Mouse (Mus musculus): ENCODE data around the gene Enah. TPM values are rescaled to one million over a fixed set of nuclear protein-coding genes. Genes with fewer than 3 reads are reported as not detected.

Enah gene
- 40.8 and 42.4 TPM in 2 replicates for polyA plus RNA-seq (2014; fragmentation: Nextera tagmentation; extraction: Ambion mirVana)

- H3K4me2 ChIP-seq (ENCODE audit: low read depth, low read length, severe bottlenecking), result peak within 1 kb of the TSS; percentile 86
- no peaks in the 10 kb centered on the region for H3K36me3 ChIP-seq (ENCODE audit: control insufficient read depth, insufficient read depth, low read length)
- H3K9ac ChIP-seq (ENCODE audit: low read length), result peak within 1 kb of the TSS; percentile 97
- no peaks in the 10 kb centered on the region for H3K9me3 ChIP-seq (ENCODE audit: control insufficient read depth, low read length)
- under 1% methylated on average over 55 of the region's 109 CpGs for whole genome bisulfite sequencing
- peak within 1 kb of the TSS; percentile 92 for H3K4me3 ChIP-seq (ENCODE audit: low read depth, low read length)
- H3K27ac ChIP-seq (ENCODE audit: low read depth, low read length), result peak within 1 kb of the TSS; percentile 97
- H3K27me3 ChIP-seq (ENCODE audit: control insufficient read depth, insufficient read depth, low read length), result no peaks in the 10 kb centered on the region
- peaks cover 3% of the 10 kb centered on the region; the same call in 1 of the 2 replicates for H3K4me1 ChIP-seq (replicated peaks; ENCODE audit: control insufficient read depth, insufficient read depth, low read length)
- ATAC-seq (replicated peaks; ENCODE audit: low FRiP score), result peak; percentile 83
- peak; percentile 91 for DNase-seq (ENCODE audit: low spot score)
These were observed at the start of gene Enah for GRCm38 (mm10) chr1:182019926-182020801. Enah (minus strand) TSS chr1:182019990.

- 86% methylated on average over 7 of the region's 7 CpGs for WGBS
- no peak for ATAC-seq (replicated peaks; ENCODE audit: low FRiP score)
These were observed 48.3 kb upstream of the Enah start for GRCm38 (mm10) chr1:182068136-182068535.

GRCm38 (mm10) chr1:182066527-182067465 is 47.0 kb upstream of the Enah start:
- Histone ChIP-seq H3K9me3 (ENCODE audit: control insufficient read depth, low read length) (no peaks in the 10 kb centered on the region), H3K27me3 (ENCODE audit: control insufficient read depth, insufficient read depth, low read length) (no peaks in the 10 kb centered on the region), H3K4me1 (replicated peaks; ENCODE audit: control insufficient read depth, insufficient read depth, low read length) (no peaks in the 10 kb centered on the region), H3K4me3 (ENCODE audit: low read depth, low read length) (no peak overlapping the region), H3K4me2 (ENCODE audit: low read depth, low read length, severe bottlenecking) (no peak overlapping the region), H3K27ac (ENCODE audit: low read depth, low read length) (no peak overlapping the region), H3K36me3 (ENCODE audit: control insufficient read depth, insufficient read depth, low read length) (no peaks in the 10 kb centered on the region), H3K9ac (ENCODE audit: low read length) (no peak overlapping the region)
- DNase-seq (ENCODE audit: low spot score), result no peak
- no peak for ATAC-seq (replicated peaks; ENCODE audit: low FRiP score)
- WGBS, result 82% methylated on average over 9 of the region's 9 CpGs

More at GRCm38 (mm10) chr1:182068136-182068535, 48.3 kb upstream of the Enah start:
- H3K27me3 ChIP-seq (ENCODE audit: control insufficient read depth, insufficient read depth, low read length), result no peaks in the 10 kb centered on the region
- no peaks in the 10 kb centered on the region for H3K4me1 ChIP-seq (replicated peaks; ENCODE audit: control insufficient read depth, insufficient read depth, low read length)
- no peak overlapping the region for H3K27ac ChIP-seq (ENCODE audit: low read depth, low read length)
- DNase-seq (ENCODE audit: low spot score), result no peak
- H3K36me3 ChIP-seq (ENCODE audit: control insufficient read depth, insufficient read depth, low read length), result no peaks in the 10 kb centered on the region
- no peak overlapping the region for H3K4me2 ChIP-seq (ENCODE audit: low read depth, low read length, severe bottlenecking)
- no peak overlapping the region for H3K9ac ChIP-seq (ENCODE audit: low read length)
- no peak overlapping the region for H3K4me3 ChIP-seq (ENCODE audit: low read depth, low read length)
- no peaks in the 10 kb centered on the region for H3K9me3 ChIP-seq (ENCODE audit: control insufficient read depth, low read length)

GRCm38 (mm10) chr1:182063716-182064115 is 43.9 kb upstream of the Enah start:
- H3K4me2 ChIP-seq (ENCODE audit: low read depth, low read length, severe bottlenecking), result no peak overlapping the region
- ATAC-seq (replicated peaks; ENCODE audit: low FRiP score), result no peak
- no peak overlapping the region for H3K9ac ChIP-seq (ENCODE audit: low read length)
- no peaks in the 10 kb centered on the region for H3K4me1 ChIP-seq (replicated peaks; ENCODE audit: control insufficient read depth, insufficient read depth, low read length)
- WGBS, result 84% methylated on average over 8 of the region's 8 CpGs
- no peaks in the 10 kb centered on the region for H3K27me3 ChIP-seq (ENCODE audit: control insufficient read depth, insufficient read depth, low read length)
- no peaks in the 10 kb centered on the region for H3K36me3 ChIP-seq (ENCODE audit: control insufficient read depth, insufficient read depth, low read length)
- H3K27ac ChIP-seq (ENCODE audit: low read depth, low read length), result no peak overlapping the region
- H3K9me3 ChIP-seq (ENCODE audit: control insufficient read depth, low read length), result no peaks in the 10 kb centered on the region
- DNase-seq (ENCODE audit: low spot score), result no peak
- no peak overlapping the region for H3K4me3 ChIP-seq (ENCODE audit: low read depth, low read length)

- Histone ChIP-seq H3K36me3 (ENCODE audit: control insufficient read depth, insufficient read depth, low read length) (no peaks in the 10 kb centered on the region), H3K4me1 (replicated peaks; ENCODE audit: control insufficient read depth, insufficient read depth, low read length) (no peaks in the 10 kb centered on the region), H3K9ac (ENCODE audit: low read length) (no peak overlapping the region), H3K4me2 (ENCODE audit: low read depth, low read length, severe bottlenecking) (no peak overlapping the region), H3K27ac (ENCODE audit: low read depth, low read length) (no peak overlapping the region), H3K9me3 (ENCODE audit: control insufficient read depth, low read length) (no peaks in the 10 kb centered on the region), H3K4me3 (ENCODE audit: low read depth, low read length) (no peak overlapping the region), H3K27me3 (ENCODE audit: control insufficient read depth, insufficient read depth, low read length) (no peaks in the 10 kb centered on the region)
- ATAC-seq (replicated peaks; ENCODE audit: low FRiP score) (no peak), DNase-seq (ENCODE audit: low spot score) (no peak)
- WGBS, result 89% methylated on average over 8 of the region's 8 CpGs
These were observed 43.0 kb upstream of the Enah start for GRCm38 (mm10) chr1:182062801-182063200.

- DNase-seq (ENCODE audit: low spot score), result no peak
- WGBS, result 91% methylated on average over 4 of the region's 4 CpGs
- H3K4me1 ChIP-seq (replicated peaks; ENCODE audit: control insufficient read depth, insufficient read depth, low read length), result no peaks in the 10 kb centered on the region
- H3K27me3 ChIP-seq (ENCODE audit: control insufficient read depth, insufficient read depth, low read length), result no peaks in the 10 kb centered on the region
- no peaks in the 10 kb centered on the region for H3K9me3 ChIP-seq (ENCODE audit: control insufficient read depth, low read length)
- H3K4me3 ChIP-seq (ENCODE audit: low read depth, low read length), result no peak overlapping the region
- no peak overlapping the region for H3K4me2 ChIP-seq (ENCODE audit: low read depth, low read length, severe bottlenecking)
- H3K27ac ChIP-seq (ENCODE audit: low read depth, low read length), result no peak overlapping the region
- H3K9ac ChIP-seq (ENCODE audit: low read length), result no peak overlapping the region
- no peaks in the 10 kb centered on the region for H3K36me3 ChIP-seq (ENCODE audit: control insufficient read depth, insufficient read depth, low read length)
- ATAC-seq (replicated peaks; ENCODE audit: low FRiP score), result no peak
These were observed 41.4 kb upstream of the Enah start for GRCm38 (mm10) chr1:182061203-182061602.

GRCm38 (mm10) chr1:182059806-182060205 is 40.0 kb upstream of the Enah start:
- H3K36me3 ChIP-seq (ENCODE audit: control insufficient read depth, insufficient read depth, low read length), result no peaks in the 10 kb centered on the region
- no peaks in the 10 kb centered on the region for H3K9me3 ChIP-seq (ENCODE audit: control insufficient read depth, low read length)
- no peaks in the 10 kb centered on the region for H3K4me1 ChIP-seq (replicated peaks; ENCODE audit: control insufficient read depth, insufficient read depth, low read length)
- no peak overlapping the region for H3K27ac ChIP-seq (ENCODE audit: low read depth, low read length)
- ATAC-seq (replicated peaks; ENCODE audit: low FRiP score) (no peak), DNase-seq (ENCODE audit: low spot score) (no peak)
- H3K9ac ChIP-seq (ENCODE audit: low read length), result no peak overlapping the region
- H3K27me3 ChIP-seq (ENCODE audit: control insufficient read depth, insufficient read depth, low read length), result no peaks in the 10 kb centered on the region
- WGBS, result 81% methylated on average over 5 of the region's 5 CpGs
- no peak overlapping the region for H3K4me2 ChIP-seq (ENCODE audit: low read depth, low read length, severe bottlenecking)
- H3K4me3 ChIP-seq (ENCODE audit: low read depth, low read length), result no peak overlapping the region

GRCm38 (mm10) chr1:182057998-182058397 is 38.2 kb upstream of the Enah start:
- H3K4me1 ChIP-seq (replicated peaks; ENCODE audit: control insufficient read depth, insufficient read depth, low read length), result no peaks in the 10 kb centered on the region
- DNase-seq (ENCODE audit: low spot score) (no peak), ATAC-seq (replicated peaks; ENCODE audit: low FRiP score) (no peak)
- H3K27ac ChIP-seq (ENCODE audit: low read depth, low read length), result no peak overlapping the region
- H3K36me3 ChIP-seq (ENCODE audit: control insufficient read depth, insufficient read depth, low read length), result no peaks in the 10 kb centered on the region
- no peak overlapping the region for H3K9ac ChIP-seq (ENCODE audit: low read length)
- WGBS, result 79% methylated on average over 6 of the region's 6 CpGs
- no peaks in the 10 kb centered on the region for H3K27me3 ChIP-seq (ENCODE audit: control insufficient read depth, insufficient read depth, low read length)
- H3K4me3 ChIP-seq (ENCODE audit: low read depth, low read length), result no peak overlapping the region
- H3K9me3 ChIP-seq (ENCODE audit: control insufficient read depth, low read length), result no peaks in the 10 kb centered on the region
- no peak overlapping the region for H3K4me2 ChIP-seq (ENCODE audit: low read depth, low read length, severe bottlenecking)
